Mouse (Mus musculus): ENCODE measurements around the gene Rps18.

DNA sequence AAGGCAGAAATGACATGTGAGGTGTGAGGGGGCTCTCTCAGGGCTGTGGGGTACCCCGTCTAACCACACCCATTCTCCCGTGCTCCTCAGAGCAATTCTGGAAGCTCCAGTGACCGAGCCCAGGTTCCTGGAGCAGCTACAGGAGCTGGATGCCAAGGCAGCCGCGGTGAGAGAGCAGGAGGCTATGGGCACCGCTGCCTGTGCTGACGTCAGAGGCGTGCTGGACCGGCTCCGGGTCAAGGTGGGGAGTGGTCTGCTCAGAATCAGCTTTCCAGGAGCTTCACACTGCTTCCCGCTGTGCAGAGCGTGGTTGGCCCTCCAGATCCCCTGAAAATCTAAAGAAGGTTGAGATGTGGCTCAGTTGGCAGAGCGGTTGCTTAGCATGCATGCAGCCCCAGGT lies 3.3 kb upstream of the Rps18 start:
- TF ChIP-seq CTCF (IDR thresholded peaks at IDR 0.05; ENCODE audit: borderline replicate concordance, insufficient read depth, low read length) (no peak), POLR2A (IDR thresholded peaks at IDR 0.05; ENCODE audit: low read depth, low read length) (no peak)

All from embryonic fibroblast, embryonic 13.5 days (primary cell).